Mouse (Mus musculus): Measurements from ENCODE around the gene Hook2. TPM values are rescaled to one million over a fixed set of nuclear protein-coding genes. Genes with fewer than 3 reads are reported as not detected.

The Hook2 gene
- total and polyA plus RNA-seq, 2 experiments from 2014 or later, result 28.7 to 30.3 TPM

DNA sequence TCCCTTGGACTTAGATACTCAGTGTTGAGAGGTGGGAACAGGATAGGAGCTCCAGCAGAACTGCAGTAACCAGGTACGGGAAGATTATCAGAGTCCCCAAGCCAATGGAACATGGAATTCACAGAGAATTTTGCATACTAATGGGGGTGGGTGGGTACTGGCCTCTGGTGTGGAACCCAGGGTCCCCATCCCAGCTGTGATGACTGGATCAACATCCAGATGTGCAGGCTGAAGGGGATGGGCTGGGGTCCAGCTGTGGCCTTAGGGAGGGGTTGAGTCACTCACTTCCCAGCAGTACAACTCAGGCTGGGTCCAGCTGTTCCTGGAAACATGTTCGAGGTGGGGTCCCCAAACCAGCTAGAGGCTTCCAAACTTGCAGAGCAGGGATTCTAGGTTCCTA lies 2.5 kb upstream of the Hook2 start:
- DNase-seq (no peak), ATAC-seq (no peak)
- no peaks in the 10 kb centered on the region for H3K36me3 ChIP-seq (ENCODE audit: insufficient read depth)
- H3K4me3 ChIP-seq (ENCODE audit: low read depth, low read length), result no peak overlapping the region
- no peaks in the 10 kb centered on the region for H3K9me3 ChIP-seq (ENCODE audit: low read length)
- no peak overlapping the region for H3K4me2 ChIP-seq (ENCODE audit: low read depth)
- no peaks in the 10 kb centered on the region; the same call in 1 of the 2 replicates for H3K27me3 ChIP-seq (ENCODE audit: insufficient read depth, low read length)
- no peak overlapping the region for H3K27ac ChIP-seq (ENCODE audit: low read depth, low read length)
- WGBS, result 76% methylated on average over 2 of the region's 2 CpGs
- no peak for TF ChIP-seq CTCF (IDR thresholded peaks at IDR 0.05; ENCODE audit: low read depth)
- no peak overlapping the region for H3K9ac ChIP-seq
- H3K4me1 ChIP-seq (ENCODE audit: insufficient read depth), result peaks cover 21% of the 10 kb centered on the region

DNA sequence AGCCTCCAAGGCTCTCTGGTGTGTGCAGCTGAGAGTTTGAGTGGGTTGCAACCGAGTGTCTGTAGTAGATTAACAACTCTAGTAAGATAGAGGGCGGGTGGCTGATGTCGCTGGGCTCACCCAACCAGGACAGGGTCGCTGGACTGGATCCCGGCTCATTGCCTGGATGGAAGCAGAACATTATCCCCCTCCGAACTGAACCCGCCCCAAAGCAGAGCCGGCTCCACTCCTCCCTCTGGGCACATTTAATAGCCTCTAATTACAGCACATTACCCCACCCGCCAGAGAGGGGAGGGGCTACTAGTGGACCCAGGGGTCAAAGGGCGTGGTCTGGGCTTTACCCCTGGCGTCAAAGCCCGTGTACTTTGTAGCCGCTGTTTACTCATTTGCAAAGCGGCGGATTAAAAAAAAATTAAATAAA lies 1.1 kb upstream of the Hook2 start:
- 12% methylated on average over 15 of the region's 15 CpGs for WGBS
- peak overlapping the region; percentile 92 for H3K4me2 ChIP-seq (ENCODE audit: low read depth)
- peak overlapping the region; percentile 69; the same call in 1 of the 2 replicates for H3K4me3 ChIP-seq (ENCODE audit: low read depth, low read length)
- peaks cover 21% of the 10 kb centered on the region for H3K4me1 ChIP-seq (ENCODE audit: insufficient read depth)
- DNase-seq (no peak), ATAC-seq (no peak)
- H3K36me3 ChIP-seq (ENCODE audit: insufficient read depth), result no peaks in the 10 kb centered on the region
- no peak overlapping the region for H3K9ac ChIP-seq
- H3K27ac ChIP-seq (ENCODE audit: low read depth, low read length), result no peak overlapping the region
- no peaks in the 10 kb centered on the region; the same call in 1 of the 2 replicates for H3K27me3 ChIP-seq (ENCODE audit: insufficient read depth, low read length)
- H3K9me3 ChIP-seq (ENCODE audit: low read length), result no peaks in the 10 kb centered on the region
- TF ChIP-seq CTCF (IDR thresholded peaks at IDR 0.05; ENCODE audit: low read depth), result no peak

DNA sequence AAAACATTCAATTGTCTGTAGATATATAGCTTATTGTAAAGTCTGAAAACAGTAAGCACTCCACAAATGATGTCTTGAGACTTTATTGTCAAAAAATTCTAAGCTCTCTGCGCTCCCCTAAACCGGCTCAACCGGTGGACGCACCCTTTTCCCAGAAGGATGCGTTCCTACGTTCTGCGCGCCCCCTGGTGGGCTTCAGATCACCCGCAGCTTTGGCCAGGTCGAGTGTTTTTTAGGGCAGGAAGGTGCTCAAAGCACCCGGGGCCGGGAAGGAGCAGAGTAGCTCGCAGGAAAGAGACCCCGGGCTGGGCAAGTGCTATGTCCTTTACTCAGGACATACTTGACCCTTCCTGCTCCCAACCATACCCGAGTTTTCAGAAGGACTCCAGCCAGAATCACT lies 593 bp upstream of the Hook2 start:
- Histone ChIP-seq H3K27me3 (ENCODE audit: insufficient read depth, low read length) (no peaks in the 10 kb centered on the region; the same call in 1 of the 2 replicates), H3K4me2 (ENCODE audit: low read depth) (peak overlapping the region; percentile 92), H3K9ac (peak overlapping the region; percentile 85), H3K9me3 (ENCODE audit: low read length) (no peaks in the 10 kb centered on the region), H3K36me3 (ENCODE audit: insufficient read depth) (no peaks in the 10 kb centered on the region), H3K4me3 (ENCODE audit: low read depth, low read length) (peak overlapping the region; percentile 69), H3K4me1 (ENCODE audit: insufficient read depth) (peaks cover 18% of the 10 kb centered on the region), H3K27ac (ENCODE audit: low read depth, low read length) (peak overlapping the region; percentile 87)
- WGBS, result 0% methylated on average over 15 of the region's 15 CpGs
- peak; percentile 89 for TF ChIP-seq CTCF (IDR thresholded peaks at IDR 0.05; ENCODE audit: low read depth)
- ATAC-seq (peak; percentile 64), DNase-seq (peak; percentile 94)

DNA sequence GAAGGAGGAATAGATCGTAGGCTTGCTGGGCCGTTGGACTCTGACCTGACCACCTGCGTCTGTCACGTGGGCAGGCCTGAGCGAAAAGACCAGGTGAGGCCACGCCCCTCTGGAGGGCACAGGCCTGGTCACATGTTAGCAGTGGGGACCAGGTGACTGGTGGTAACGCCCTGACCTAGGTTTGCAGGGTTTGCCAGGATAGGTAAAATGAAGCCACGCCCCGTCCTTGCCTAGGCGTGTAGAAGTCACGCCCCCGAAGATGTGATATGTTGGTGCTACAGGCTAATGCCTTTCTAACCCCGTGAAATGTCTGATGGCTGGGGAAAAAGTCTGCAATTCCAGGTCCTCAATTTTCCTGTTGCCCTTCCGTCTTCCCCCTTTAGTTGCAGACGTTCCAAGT lies 433 bp downstream of the Hook2 start:
- DNase-seq, result peak; percentile 55
- WGBS, result 5% methylated on average over 15 of the region's 15 CpGs
- H3K9me3 ChIP-seq (ENCODE audit: low read length), result no peaks in the 10 kb centered on the region

DNA sequence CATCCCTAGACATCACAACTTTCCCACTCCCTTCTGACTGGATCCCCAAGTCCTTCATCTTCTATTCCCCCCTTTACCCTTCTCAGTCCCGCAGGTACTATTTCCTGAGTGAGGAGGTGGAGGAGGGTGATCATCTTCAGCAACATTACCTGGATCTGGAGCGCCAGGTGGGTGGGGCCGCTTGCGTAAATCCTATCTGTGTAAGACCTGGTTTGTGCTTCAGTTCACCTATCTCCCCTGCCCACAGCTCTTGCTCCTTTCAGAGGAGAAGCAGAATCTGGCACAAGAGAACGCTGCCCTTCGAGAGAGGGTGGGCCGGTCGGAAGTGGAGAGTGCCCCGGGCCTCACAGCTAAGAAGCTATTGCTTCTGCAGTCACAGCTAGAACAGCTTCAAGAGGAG lies 4.0 kb downstream of the Hook2 start:
- H3K9ac ChIP-seq, result no peak overlapping the region
- no peak overlapping the region for H3K4me3 ChIP-seq (ENCODE audit: low read depth, low read length)
- H3K36me3 ChIP-seq (ENCODE audit: insufficient read depth), result 0 out of 2 replicates have a peak, but pooled peaks cover 3% of the 10 kb centered on the region
- no peaks in the 10 kb centered on the region for H3K27me3 ChIP-seq (ENCODE audit: insufficient read depth, low read length)
- H3K27ac ChIP-seq (ENCODE audit: low read depth, low read length), result no peak overlapping the region
- DNase-seq (no peak), ATAC-seq (no peak)
- no peak for TF ChIP-seq CTCF (IDR thresholded peaks at IDR 0.05; ENCODE audit: low read depth)
- no peak overlapping the region for H3K4me2 ChIP-seq (ENCODE audit: low read depth)
- H3K9me3 ChIP-seq (ENCODE audit: low read length), result no peaks in the 10 kb centered on the region
- peaks cover 10% of the 10 kb centered on the region for H3K4me1 ChIP-seq (ENCODE audit: insufficient read depth)
- 96% methylated on average over 9 of the region's 9 CpGs for WGBS

More for the DNA sequence above, 433 bp downstream of the Hook2 start:
- peak overlapping the region; percentile 92 for H3K4me2 ChIP-seq (ENCODE audit: low read depth)
- H3K27me3 ChIP-seq (ENCODE audit: insufficient read depth, low read length), result no peaks in the 10 kb centered on the region; the same call in 1 of the 2 replicates
- H3K9ac ChIP-seq, result peak overlapping the region; percentile 85
- peak overlapping the region; percentile 70 for H3K27ac ChIP-seq (ENCODE audit: low read depth, low read length)
- no peak for TF ChIP-seq CTCF (IDR thresholded peaks at IDR 0.05; ENCODE audit: low read depth)
- H3K4me1 ChIP-seq (ENCODE audit: insufficient read depth), result peaks cover 11% of the 10 kb centered on the region
- peak; percentile 21 for ATAC-seq
- no peaks in the 10 kb centered on the region for H3K36me3 ChIP-seq (ENCODE audit: insufficient read depth)
- H3K4me3 ChIP-seq (ENCODE audit: low read depth, low read length), result peak overlapping the region; percentile 69

DNA sequence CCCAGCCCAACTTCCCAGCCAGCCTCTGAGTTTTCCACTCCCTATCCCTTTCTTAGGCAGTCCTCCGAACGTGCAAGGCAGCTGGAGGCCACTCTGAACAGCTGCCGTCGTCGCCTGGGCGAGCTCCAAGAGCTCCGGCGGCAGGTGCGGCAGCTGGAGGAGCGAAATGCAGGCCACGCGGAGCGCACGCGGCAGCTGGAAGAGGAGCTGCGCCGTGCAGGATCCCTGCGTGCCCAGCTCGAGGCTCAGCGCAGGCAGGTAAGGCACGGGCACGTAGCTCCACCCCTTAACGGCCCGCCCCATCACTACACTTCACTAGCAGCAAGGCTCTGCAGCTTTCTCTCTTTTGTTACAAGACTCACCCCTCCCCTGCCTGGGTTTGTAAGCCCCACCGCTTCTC lies 5.3 kb downstream of the Hook2 start:
- Histone ChIP-seq H3K4me1 (ENCODE audit: insufficient read depth) (peaks cover 7% of the 10 kb centered on the region), H3K4me2 (ENCODE audit: low read depth) (peak overlapping the region; percentile 10; the same call in 1 of the 2 replicates), H3K4me3 (ENCODE audit: low read depth, low read length) (no peak overlapping the region), H3K9ac (no peak overlapping the region), H3K36me3 (ENCODE audit: insufficient read depth) (0 out of 2 replicates have a peak, but pooled peaks cover 3% of the 10 kb centered on the region), H3K9me3 (ENCODE audit: low read length) (no peaks in the 10 kb centered on the region), H3K27me3 (ENCODE audit: insufficient read depth, low read length) (no peaks in the 10 kb centered on the region), H3K27ac (ENCODE audit: low read depth, low read length) (no peak overlapping the region)
- 19% methylated on average over 25 of the region's 25 CpGs for WGBS
- ATAC-seq (peak; percentile 32; the same call in 1 of the 2 replicates), DNase-seq (peak; percentile 44)
- no peak for TF ChIP-seq CTCF (IDR thresholded peaks at IDR 0.05; ENCODE audit: low read depth)

DNA sequence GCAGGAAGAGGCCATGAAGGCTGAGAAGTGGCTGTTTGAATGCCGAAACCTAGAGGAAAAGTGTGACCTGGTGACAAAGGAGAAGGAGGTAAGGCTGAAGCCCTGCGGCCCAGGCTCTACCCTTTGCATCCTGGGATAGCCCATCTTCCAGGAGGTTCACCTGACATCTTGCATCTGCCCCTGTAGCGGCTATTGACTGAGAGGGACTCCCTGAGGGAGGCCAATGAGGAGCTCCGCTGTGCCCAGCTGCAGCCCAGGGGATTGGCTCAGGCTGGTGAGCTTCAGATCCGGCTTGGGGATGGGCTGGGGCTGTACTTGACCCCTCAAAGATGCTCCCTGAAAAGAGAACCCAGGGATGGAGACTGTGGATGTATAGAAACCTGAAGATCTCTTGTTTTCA lies 6.6 kb downstream of the Hook2 start:
- no peak for DNase-seq
- no peak for ATAC-seq
- Histone ChIP-seq H3K4me2 (ENCODE audit: low read depth) (no peak overlapping the region), H3K4me3 (ENCODE audit: low read depth, low read length) (no peak overlapping the region), H3K27me3 (ENCODE audit: insufficient read depth, low read length) (no peaks in the 10 kb centered on the region), H3K4me1 (ENCODE audit: insufficient read depth) (no peaks in the 10 kb centered on the region), H3K27ac (ENCODE audit: low read depth, low read length) (no peak overlapping the region), H3K36me3 (ENCODE audit: insufficient read depth) (peaks cover 7% of the 10 kb centered on the region; the same call in 1 of the 2 replicates), H3K9ac (no peak overlapping the region), H3K9me3 (ENCODE audit: low read length) (no peaks in the 10 kb centered on the region)
- WGBS, result 84% methylated on average over 5 of the region's 5 CpGs
- no peak for TF ChIP-seq CTCF (IDR thresholded peaks at IDR 0.05; ENCODE audit: low read depth)
